Mouse (Mus musculus): Measurements from ENCODE around the gene Hoxb8. TPM values are rescaled to one million over a fixed set of nuclear protein-coding genes. Genes with fewer than 3 reads are reported as not detected.

The Hoxb8 gene
- polyA plus RNA-seq, 1 experiment from 2014 or later: 1.0 TPM

DNA sequence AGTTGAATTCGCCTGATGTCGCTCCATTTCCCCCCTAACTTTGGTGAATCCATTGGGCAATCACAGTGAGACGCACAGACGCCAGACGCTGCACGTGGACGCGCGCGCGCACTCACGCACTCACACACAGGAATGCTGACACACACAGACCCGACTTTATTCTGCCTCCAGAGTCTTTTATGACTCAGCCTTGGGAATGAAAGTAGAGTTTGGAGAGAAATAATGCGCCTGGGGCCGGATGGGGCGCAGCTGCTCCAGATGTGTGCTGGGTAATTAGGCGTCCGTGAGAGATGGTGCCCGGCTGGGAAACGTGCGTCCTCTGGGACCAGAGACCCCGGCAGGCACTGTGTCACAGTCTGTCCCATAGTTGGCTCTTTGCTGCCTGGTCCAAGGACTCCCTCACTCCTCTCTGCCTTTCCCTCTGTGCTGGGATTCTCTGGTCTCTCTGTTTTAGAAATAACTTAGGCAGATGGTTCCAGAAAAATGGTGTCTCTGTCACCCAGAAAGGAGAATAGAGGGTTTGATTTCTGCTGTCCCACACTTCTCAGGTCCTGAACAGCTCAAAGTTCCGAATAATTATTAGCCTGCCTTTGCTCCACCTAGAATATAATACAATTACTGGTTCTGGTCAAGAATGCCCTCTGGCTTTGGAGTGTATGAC lies 21.3 kb upstream of the Hoxb8 start:
- Histone ChIP-seq H3K27me3 (replicated peaks; ENCODE audit: control insufficient read depth, insufficient read depth, low read length) (peaks cover 97% of the 10 kb centered on the region), H3K4me1 (replicated peaks; ENCODE audit: control insufficient read depth, insufficient read depth, low read length) (no peaks in the 10 kb centered on the region), H3K9me3 (ENCODE audit: control insufficient read depth) (no peaks in the 10 kb centered on the region), H3K36me3 (ENCODE audit: control insufficient read depth, insufficient read depth) (no peaks in the 10 kb centered on the region), H3K9ac (ENCODE audit: low read depth, low read length) (no peak overlapping the region), H3K27ac (ENCODE audit: low read depth, low read length) (no peak overlapping the region), H3K4me3 (ENCODE audit: low read depth, low read length) (0 out of 2 replicates have a peak overlapping the region, but pooled peaks have one; percentile 1), H3K4me2 (replicated peaks; ENCODE audit: low read depth) (no peak overlapping the region)
- TF ChIP-seq CTCF (IDR thresholded peaks at IDR 0.05; ENCODE audit: low read depth): no peak
- 6% methylated on average over 23 of the region's 23 CpGs for WGBS
- peak; percentile 34 for ATAC-seq

DNA sequence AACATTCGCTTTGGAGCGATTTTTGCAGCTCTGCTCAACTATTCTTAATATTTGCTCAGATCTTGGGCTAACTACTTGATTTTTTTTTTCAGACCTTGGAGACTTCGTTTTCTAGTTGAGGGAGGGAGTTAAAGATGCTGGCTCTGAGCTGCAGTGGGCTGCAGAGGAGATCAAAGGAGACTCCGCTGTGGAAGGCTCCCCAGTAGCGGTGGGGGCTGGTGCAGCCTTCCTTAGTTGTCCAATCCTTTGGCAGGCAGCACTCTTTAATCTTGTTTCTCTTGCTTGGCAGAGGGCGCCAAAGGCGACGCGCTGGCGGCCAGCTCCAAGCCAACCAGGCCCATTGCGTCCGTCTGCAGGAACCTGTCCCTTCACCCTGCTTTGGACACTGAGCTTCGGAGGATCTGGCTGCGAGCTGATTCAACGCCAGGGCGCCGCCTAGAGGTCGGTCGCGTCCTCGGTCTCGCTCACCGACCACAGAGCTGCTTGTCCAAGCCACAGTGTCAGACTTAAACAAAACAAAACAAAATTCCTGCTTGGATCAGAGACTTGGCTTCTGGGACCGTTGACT lies 20.3 kb upstream of the Hoxb8 start:
- H3K4me1 ChIP-seq (replicated peaks; ENCODE audit: control insufficient read depth, insufficient read depth, low read length): no peaks in the 10 kb centered on the region
- H3K27me3 ChIP-seq (replicated peaks; ENCODE audit: control insufficient read depth, insufficient read depth, low read length): peaks cover 97% of the 10 kb centered on the region
- no peak overlapping the region for H3K4me2 ChIP-seq (replicated peaks; ENCODE audit: low read depth)
- H3K4me3 ChIP-seq (ENCODE audit: low read depth, low read length): no peak overlapping the region
- no peaks in the 10 kb centered on the region for H3K9me3 ChIP-seq (ENCODE audit: control insufficient read depth)
- H3K9ac ChIP-seq (ENCODE audit: low read depth, low read length): no peak overlapping the region
- no peak overlapping the region for H3K27ac ChIP-seq (ENCODE audit: low read depth, low read length)
- no peak for ATAC-seq
- TF ChIP-seq CTCF (IDR thresholded peaks at IDR 0.05; ENCODE audit: low read depth): peak; percentile 87
- no peaks in the 10 kb centered on the region for H3K36me3 ChIP-seq (ENCODE audit: control insufficient read depth, insufficient read depth)
- 3% methylated on average over 24 of the region's 24 CpGs for WGBS

DNA sequence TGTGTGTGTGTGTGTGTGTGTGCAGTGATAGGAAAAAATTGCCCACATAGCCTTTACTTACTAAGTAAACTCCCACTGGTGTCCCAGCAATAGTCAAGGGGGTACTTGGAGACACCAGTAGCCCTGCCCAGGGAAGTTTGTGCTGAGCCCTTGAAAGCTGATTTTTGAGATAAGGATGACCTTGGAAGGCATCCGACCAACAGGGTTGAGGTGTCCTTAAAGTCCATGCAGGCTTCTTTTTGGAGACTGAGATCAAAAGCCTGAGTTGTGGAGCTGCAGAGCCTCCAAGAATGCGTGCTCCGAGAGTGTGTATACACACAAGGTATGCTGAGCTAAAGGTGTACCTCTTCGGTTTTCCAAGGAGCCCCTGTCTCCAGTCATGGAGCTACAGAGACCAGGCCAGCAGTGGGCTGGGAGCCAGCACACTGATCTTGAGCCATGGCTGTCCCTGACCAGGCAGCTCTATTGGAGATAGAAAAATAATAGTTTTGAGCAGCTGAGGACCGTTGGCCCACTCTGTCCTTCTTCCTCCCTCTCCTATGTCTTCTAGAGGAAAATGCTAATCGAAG lies 19.4 kb upstream of the Hoxb8 start:
- no peak overlapping the region for H3K4me2 ChIP-seq (replicated peaks; ENCODE audit: low read depth)
- H3K36me3 ChIP-seq (ENCODE audit: control insufficient read depth, insufficient read depth): no peaks in the 10 kb centered on the region
- H3K9ac ChIP-seq (ENCODE audit: low read depth, low read length): no peak overlapping the region
- H3K27me3 ChIP-seq (replicated peaks; ENCODE audit: control insufficient read depth, insufficient read depth, low read length): peaks cover 98% of the 10 kb centered on the region
- no peak for TF ChIP-seq CTCF (IDR thresholded peaks at IDR 0.05; ENCODE audit: low read depth)
- no peak overlapping the region for H3K4me3 ChIP-seq (ENCODE audit: low read depth, low read length)
- ATAC-seq: no peak
- 8% methylated on average over 6 of the region's 6 CpGs for WGBS
- no peaks in the 10 kb centered on the region for H3K9me3 ChIP-seq (ENCODE audit: control insufficient read depth)
- H3K4me1 ChIP-seq (replicated peaks; ENCODE audit: control insufficient read depth, insufficient read depth, low read length): no peaks in the 10 kb centered on the region
- H3K27ac ChIP-seq (ENCODE audit: low read depth, low read length): no peak overlapping the region

DNA sequence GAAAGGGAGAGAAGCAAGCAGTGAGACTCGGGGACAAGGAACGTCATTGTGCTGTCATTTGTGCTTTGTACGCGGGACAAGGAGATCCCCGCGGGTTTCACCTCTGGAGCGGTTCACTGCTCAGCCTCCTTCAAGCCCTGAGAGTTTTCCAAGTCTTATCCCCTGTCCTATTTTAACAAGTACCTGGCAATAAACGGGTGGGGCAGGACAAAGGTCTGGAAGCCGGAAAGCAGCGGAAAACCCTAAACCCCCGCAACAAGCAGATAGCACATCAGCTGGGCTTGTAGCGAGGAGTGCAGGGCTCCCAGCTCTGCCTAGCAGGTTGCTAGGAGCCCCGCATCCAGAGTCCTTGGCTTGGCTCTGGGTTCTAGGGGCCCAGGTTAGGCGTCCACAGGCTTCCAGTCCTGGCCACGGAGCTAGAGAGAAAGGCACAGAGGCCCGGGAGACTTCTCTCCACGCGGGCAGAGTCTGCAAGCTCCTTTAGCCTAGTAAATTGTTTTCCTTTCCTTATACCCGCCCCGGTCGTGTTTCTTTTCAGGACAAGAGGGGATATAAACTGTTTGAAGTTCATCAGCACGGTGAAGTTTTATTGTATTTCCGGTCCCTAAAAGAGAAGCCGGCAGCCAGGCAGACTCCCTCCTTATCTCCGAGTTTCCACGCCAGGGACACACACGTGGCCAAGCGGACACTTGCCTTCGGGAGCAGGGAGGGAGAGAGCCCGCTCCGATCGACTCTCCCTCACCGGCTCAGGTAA lies 17.9 kb upstream of the Hoxb8 start:
- WGBS: 2% methylated on average over 33 of the region's 33 CpGs
- Histone ChIP-seq H3K4me3 (ENCODE audit: low read depth, low read length) (0 out of 2 replicates have a peak overlapping the region, but pooled peaks have one; percentile 5), H3K36me3 (ENCODE audit: control insufficient read depth, insufficient read depth) (no peaks in the 10 kb centered on the region), H3K4me2 (replicated peaks; ENCODE audit: low read depth) (peak overlapping the region; percentile 7; the same call in 1 of the 2 replicates), H3K27me3 (replicated peaks; ENCODE audit: control insufficient read depth, insufficient read depth, low read length) (peaks cover 99% of the 10 kb centered on the region), H3K27ac (ENCODE audit: low read depth, low read length) (no peak overlapping the region), H3K9ac (ENCODE audit: low read depth, low read length) (no peak overlapping the region), H3K9me3 (ENCODE audit: control insufficient read depth) (no peaks in the 10 kb centered on the region), H3K4me1 (replicated peaks; ENCODE audit: control insufficient read depth, insufficient read depth, low read length) (no peaks in the 10 kb centered on the region)
- no peak for ATAC-seq
- TF ChIP-seq CTCF (IDR thresholded peaks at IDR 0.05; ENCODE audit: low read depth): no peak

DNA sequence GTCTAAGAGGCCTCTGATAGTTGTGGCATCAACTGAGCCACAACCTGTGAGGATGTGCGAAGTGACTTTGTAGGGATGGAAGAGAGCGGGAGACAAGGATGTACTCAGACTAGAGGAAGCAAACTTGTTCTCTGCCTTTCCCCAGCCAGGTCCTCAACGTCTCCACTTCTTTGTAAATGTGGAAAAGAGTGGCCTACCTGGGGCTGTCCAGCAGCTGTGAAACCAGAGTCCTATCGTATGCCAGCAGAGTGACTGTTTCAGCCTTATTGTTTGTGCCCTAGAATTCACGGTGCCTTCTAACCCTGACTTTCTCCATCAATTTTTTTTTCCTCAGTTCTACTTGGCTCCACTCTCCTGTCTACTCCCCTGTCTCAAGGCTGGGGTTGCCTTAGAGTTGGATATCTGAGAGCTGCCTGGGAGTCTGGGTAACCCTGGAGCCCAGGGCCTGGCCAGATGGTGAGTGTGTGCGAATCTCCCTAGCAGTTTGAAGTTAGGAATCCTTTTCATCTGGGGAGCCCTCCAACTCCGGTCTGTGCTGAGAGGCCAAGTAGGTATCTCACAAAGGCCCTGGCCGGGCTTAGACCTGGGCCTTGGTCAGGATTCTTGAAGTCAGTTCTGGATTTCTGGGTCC lies 17.2 kb upstream of the Hoxb8 start:
- no peak overlapping the region for H3K4me2 ChIP-seq (replicated peaks; ENCODE audit: low read depth)
- no peak for TF ChIP-seq CTCF (IDR thresholded peaks at IDR 0.05; ENCODE audit: low read depth)
- H3K4me3 ChIP-seq (ENCODE audit: low read depth, low read length): 0 out of 2 replicates have a peak overlapping the region, but pooled peaks have one; percentile 5
- no peaks in the 10 kb centered on the region for H3K36me3 ChIP-seq (ENCODE audit: control insufficient read depth, insufficient read depth)
- H3K27ac ChIP-seq (ENCODE audit: low read depth, low read length): no peak overlapping the region
- no peak for ATAC-seq
- H3K9me3 ChIP-seq (ENCODE audit: control insufficient read depth): no peaks in the 10 kb centered on the region
- WGBS: 16% methylated on average over 8 of the region's 8 CpGs
- H3K27me3 ChIP-seq (replicated peaks; ENCODE audit: control insufficient read depth, insufficient read depth, low read length): peaks cover 99% of the 10 kb centered on the region
- H3K4me1 ChIP-seq (replicated peaks; ENCODE audit: control insufficient read depth, insufficient read depth, low read length): no peaks in the 10 kb centered on the region
- no peak overlapping the region for H3K9ac ChIP-seq (ENCODE audit: low read depth, low read length)

DNA sequence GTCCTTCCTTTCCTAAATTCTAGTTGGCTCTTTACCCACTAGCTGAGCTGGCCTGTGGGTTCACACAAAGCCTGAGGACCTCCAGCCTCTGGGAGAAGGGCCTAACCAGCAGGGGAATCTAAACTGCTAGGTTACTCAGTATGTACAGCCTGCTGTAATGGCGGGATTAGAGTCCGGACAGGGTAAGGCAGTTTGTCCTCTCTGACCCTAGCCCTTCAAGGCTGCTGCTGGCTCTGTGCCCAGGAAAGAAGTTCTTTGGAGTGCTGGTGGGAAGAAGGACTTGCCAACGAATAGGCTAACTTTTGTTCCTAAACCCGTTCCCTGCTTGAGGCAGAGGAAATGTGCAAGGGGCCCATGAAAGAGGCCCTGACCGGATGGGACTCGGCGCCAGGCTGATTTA lies 15.8 kb upstream of the Hoxb8 start:
- peaks cover 99% of the 10 kb centered on the region for H3K27me3 ChIP-seq (replicated peaks; ENCODE audit: control insufficient read depth, insufficient read depth, low read length)
- no peaks in the 10 kb centered on the region for H3K4me1 ChIP-seq (replicated peaks; ENCODE audit: control insufficient read depth, insufficient read depth, low read length)
- H3K36me3 ChIP-seq (ENCODE audit: control insufficient read depth, insufficient read depth): no peaks in the 10 kb centered on the region
- H3K4me3 ChIP-seq (ENCODE audit: low read depth, low read length): no peak overlapping the region
- no peak; the same call in 1 of the 2 replicates for ATAC-seq
- WGBS: 8% methylated on average over 7 of the region's 7 CpGs
- TF ChIP-seq CTCF (IDR thresholded peaks at IDR 0.05; ENCODE audit: low read depth): no peak
- H3K4me2 ChIP-seq (replicated peaks; ENCODE audit: low read depth): no peak overlapping the region
- H3K9me3 ChIP-seq (ENCODE audit: control insufficient read depth): no peaks in the 10 kb centered on the region
- no peak overlapping the region for H3K27ac ChIP-seq (ENCODE audit: low read depth, low read length)
- no peak overlapping the region for H3K9ac ChIP-seq (ENCODE audit: low read depth, low read length)

Data from intestine, postnatal 0 days (tissue).